ENCODE assay signal across 9 mouse cellular contexts in genomic region chr2:150687871-150688540, GRCm38 (mm10). TPM values are rescaled to one million over a fixed set of nuclear protein-coding genes. Genes with fewer than 3 reads are reported as not detected.
DNase-seq lines count a peak whose midpoint lies in the region; ATAC-seq and TF ChIP-seq lines count a peak whose summit lies in the region.
"Had no signal": no experiment of that assay in that cellular context is flagged by ENCODE, and none has a peak within 500 bp of the region (broad histone marks: within the 10 kb centered on the region; RNA-seq: fewer than 3 reads in every experiment).

No protein-coding gene starts in this region.

- peak overlapping the region; percentile 40 for H3K4me3 ChIP-seq in kidney, embryonic 16.5 days (ENCODE audit: low read length)
- H3K4me3 ChIP-seq in forebrain, embryonic 12.5 days (replicated peaks) = peak overlapping the region; percentile 40
- peak overlapping the region; percentile 38 for H3K4me3 ChIP-seq in limb, embryonic 12.5 days (replicated peaks)
- 0 out of 2 replicates have a peak overlapping the region, but pooled peaks have one; percentile 2 for H3K4me3 ChIP-seq in olfactory bulb, adult 2 months (ENCODE audit: insufficient read depth, low read depth, low read length)

- peaks cover 64% of the 10 kb centered on the region for H3K27me3 ChIP-seq in kidney, embryonic 16.5 days (ENCODE audit: insufficient read depth, low read length)
- peaks cover 78% of the 10 kb centered on the region for H3K27me3 ChIP-seq in forebrain, embryonic 12.5 days
- peaks cover 82% of the 10 kb centered on the region for H3K27me3 ChIP-seq in limb, embryonic 12.5 days

- H3K36me3 ChIP-seq in kidney, embryonic 16.5 days (ENCODE audit: insufficient read depth, low read length) = no peaks in the 10 kb centered on the region
- no peaks in the 10 kb centered on the region for H3K36me3 ChIP-seq in forebrain, embryonic 12.5 days (replicated peaks)
- H3K36me3 ChIP-seq in limb, embryonic 12.5 days = no peaks in the 10 kb centered on the region

- H3K27ac ChIP-seq in kidney, embryonic 16.5 days (ENCODE audit: low read length) = no peak overlapping the region
- no peak overlapping the region for H3K27ac ChIP-seq in forebrain, embryonic 12.5 days
- no peak overlapping the region for H3K27ac ChIP-seq in limb, embryonic 12.5 days
- H3K27ac ChIP-seq in olfactory bulb, adult 2 months (ENCODE audit: insufficient read depth, low read depth, low read length) = no peak overlapping the region

- intact Hi-C loops in left cerebral cortex, postnatal 36 days (cut with DNase I) = no loop called here

- DNase-seq in kidney, adult 11 months = no peak
- no peak for DNase-seq in ovary, adult 18-20 months (ENCODE audit: low spot score)
- DNase-seq in left cerebral cortex, postnatal 36 days (ENCODE audit: low spot score in 2 of 2) = no peak
- no peak for DNase-seq in cerebellum, adult 9-10 months

- peak overlapping the region; percentile 56 for H3K4me2 ChIP-seq in kidney, embryonic 16.5 days (replicated peaks; ENCODE audit: low read depth, low read length)
- H3K4me2 ChIP-seq in forebrain, embryonic 12.5 days = peak overlapping the region; percentile 69
- peak overlapping the region; percentile 63 for H3K4me2 ChIP-seq in limb, embryonic 12.5 days

- ATAC-seq in kidney, embryonic 16.5 days (ENCODE audit: low FRiP score, low TSS enrichment) = 0 out of 2 replicates have a peak, but pooled peaks have one; percentile 26
- peak; percentile 15; the same call in 1 of the 2 replicates for ATAC-seq in forebrain, embryonic 12.5 days (ENCODE audit: low FRiP score)
- no peak for ATAC-seq in limb, embryonic 12.5 days (ENCODE audit: insufficient number of reproducible peaks, insufficient read depth, low FRiP score, low TSS enrichment, low read depth)

- no peak overlapping the region; the same call in 1 of the 2 replicates for H3K9ac ChIP-seq in kidney, embryonic 16.5 days (replicated peaks; ENCODE audit: low read length)
- peak overlapping the region; percentile 21; the same call in 1 of the 2 replicates for H3K9ac ChIP-seq in forebrain, embryonic 12.5 days
- H3K9ac ChIP-seq in limb, embryonic 12.5 days (replicated peaks) = peak overlapping the region; percentile 48; the same call in 1 of the 2 replicates

- H3K9me3 ChIP-seq in kidney, embryonic 16.5 days (ENCODE audit: low read length) = no peaks in the 10 kb centered on the region
- no peaks in the 10 kb centered on the region for H3K9me3 ChIP-seq in forebrain, embryonic 12.5 days
- no peaks in the 10 kb centered on the region for H3K9me3 ChIP-seq in limb, embryonic 12.5 days

- TF ChIP-seq CTCF in olfactory bulb, adult 2 months (IDR thresholded peaks at IDR 0.05; ENCODE audit: insufficient read depth, low read depth, low read length) = no peak; the same call in 1 of the 2 replicates

- 3% methylated on average over 21 of the region's 23 CpGs for WGBS in kidney, embryonic 16.5 days
- 3% methylated on average over 23 of the region's 23 CpGs for WGBS in forebrain, embryonic 12.5 days
- WGBS in limb, embryonic 12.5 days = 5% methylated on average over 23 of the region's 23 CpGs
- WGBS in olfactory bulb, adult 2 months = 6% methylated on average over 23 of the region's 23 CpGs

- no peak for TF ChIP-seq POLR2A in olfactory bulb, adult 2 months (IDR thresholded peaks at IDR 0.05; ENCODE audit: insufficient read depth, low read depth, low read length)

- peaks cover 7% of the 10 kb centered on the region for H3K4me1 ChIP-seq in kidney, embryonic 16.5 days (ENCODE audit: insufficient read depth, low read length)
- peaks cover 20% of the 10 kb centered on the region for H3K4me1 ChIP-seq in forebrain, embryonic 12.5 days
- H3K4me1 ChIP-seq in limb, embryonic 12.5 days (replicated peaks) = peaks cover 11% of the 10 kb centered on the region; the same call in 1 of the 2 replicates
- H3K4me1 ChIP-seq in olfactory bulb, adult 2 months (ENCODE audit: control insufficient read depth, insufficient read depth, low read length) = peaks cover 10% of the 10 kb centered on the region

RNA-seq across cellular contexts. Expression of gene Vsx1, which starts 1.2 kb away (rescaled TPM):
- polyA plus RNA-seq in kidney, embryonic 16.5 days (2015; fragmentation: Nextera tagmentation; extraction: Ambion mirVana) = not detected in 2 replicates
- 0.06 and 0.11 TPM in 2 replicates for polyA plus RNA-seq in forebrain, embryonic 12.5 days (2016; fragmentation: Nextera tagmentation; extraction: Ambion mirVana)
- polyA plus RNA-seq in limb, embryonic 12.5 days (2016; fragmentation: Nextera tagmentation; extraction: Ambion mirVana) = not detected in 2 replicates
- not detected in 2 replicates for polyA plus RNA-seq in olfactory bulb, adult 2 months (2012; ENCODE audit: insufficient read depth, insufficient read length, low replicate concordance, missing spikeins)
- total RNA-seq in left cerebral cortex, postnatal 36 days (2021) = under 1 TPM in 1 of 2 experiments, not detected in 1; 0.09 TPM
- polyA plus RNA-seq: kidney, adult 2 months had no signal

RNA-seq across cellular contexts. Expression of gene Acss1, which starts 19.7 kb away (rescaled TPM):
- 14.5 and 15.7 TPM in 2 replicates for polyA plus RNA-seq in kidney, embryonic 16.5 days (2015; fragmentation: Nextera tagmentation; extraction: Ambion mirVana)
- polyA plus RNA-seq in forebrain, embryonic 12.5 days (2016; fragmentation: Nextera tagmentation; extraction: Ambion mirVana) = 43.4 and 54.8 TPM in 2 replicates
- polyA plus RNA-seq in limb, embryonic 12.5 days (2016; fragmentation: Nextera tagmentation; extraction: Ambion mirVana) = 4.8 and 5.2 TPM in 2 replicates
- polyA plus RNA-seq in olfactory bulb, adult 2 months (2012; ENCODE audit: insufficient read depth, insufficient read length, low replicate concordance, missing spikeins) = not detected in 2 replicates
- total RNA-seq in left cerebral cortex, postnatal 36 days (2021) = 10 to 100 TPM; 18.1 to 18.5 TPM
